Mouse (Mus musculus) megakaryocyte, embryonic 14.5 days (primary cell): ENCODE measurements at regions not wholly inside any gene's neighbourhood (a gene's known extent, or its start where the extent isn't known, plus 50 kb on each side); places are given as distances from the start of the nearest gene placed in this dataset.

Source experiments
- FLI1 ChIP-seq: IDR thresholded peaks from 2 replicates; pipeline ENCODE4 v1.6.1; 2012; ENCODE audit warnings: low read length, inconsistent platforms, mixed read lengths
- GATA1 ChIP-seq: IDR thresholded peaks from 3 replicates; pipeline ENCODE4 v1.6.1; 2012; ENCODE audit warnings: mixed read lengths, low read length, inconsistent platforms, borderline replicate concordance

DNA sequence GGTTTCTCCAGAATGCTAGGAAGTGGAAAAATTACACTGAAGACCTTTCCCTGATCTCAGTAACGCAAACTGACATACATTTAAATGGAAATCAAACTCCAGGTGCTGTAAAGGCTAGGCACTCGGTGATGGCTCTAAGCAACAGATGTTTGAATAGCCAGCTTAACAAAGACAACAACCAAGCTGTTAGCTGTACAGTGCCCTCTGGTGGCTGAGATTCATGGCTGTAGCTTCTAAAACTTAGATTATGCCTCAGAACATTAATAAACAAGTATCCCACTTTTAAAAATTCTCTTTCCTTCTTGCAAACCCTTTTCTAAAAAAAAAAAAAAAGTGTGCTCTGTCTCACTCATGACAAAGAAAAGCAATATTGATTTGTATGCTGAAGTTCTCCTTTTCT lies 621.4 kb downstream of the Slc22a22 start:
- TF ChIP-seq GATA1 (no peak), FLI1 (no peak)
